Mouse (Mus musculus) brain, embryonic 14.5 days (tissue): ENCODE results near the gene Mmp24.

ENCODE experiments used
- CTCF ChIP-seq: fragments of 200-500 bp; IDR thresholded peaks from 2 replicates; pipeline ENCODE4 v1.5.1; 2012; ENCODE audit warnings: inconsistent platforms, mild to moderate bottlenecking, moderate library complexity, borderline replicate concordance; ENCODE audit not compliant: insufficient read depth, insufficient read length; ENCODE audit errors: extremely low read depth
- POLR2A ChIP-seq: fragments of 200-500 bp; IDR thresholded peaks from 2 replicates; pipeline ENCODE4 v1.6.1; 2012; ENCODE audit warnings: mild to moderate bottlenecking, inconsistent platforms, borderline replicate concordance; ENCODE audit not compliant: poor library complexity, insufficient read depth, insufficient read length, severe bottlenecking; ENCODE audit errors: extremely low read depth

DNA sequence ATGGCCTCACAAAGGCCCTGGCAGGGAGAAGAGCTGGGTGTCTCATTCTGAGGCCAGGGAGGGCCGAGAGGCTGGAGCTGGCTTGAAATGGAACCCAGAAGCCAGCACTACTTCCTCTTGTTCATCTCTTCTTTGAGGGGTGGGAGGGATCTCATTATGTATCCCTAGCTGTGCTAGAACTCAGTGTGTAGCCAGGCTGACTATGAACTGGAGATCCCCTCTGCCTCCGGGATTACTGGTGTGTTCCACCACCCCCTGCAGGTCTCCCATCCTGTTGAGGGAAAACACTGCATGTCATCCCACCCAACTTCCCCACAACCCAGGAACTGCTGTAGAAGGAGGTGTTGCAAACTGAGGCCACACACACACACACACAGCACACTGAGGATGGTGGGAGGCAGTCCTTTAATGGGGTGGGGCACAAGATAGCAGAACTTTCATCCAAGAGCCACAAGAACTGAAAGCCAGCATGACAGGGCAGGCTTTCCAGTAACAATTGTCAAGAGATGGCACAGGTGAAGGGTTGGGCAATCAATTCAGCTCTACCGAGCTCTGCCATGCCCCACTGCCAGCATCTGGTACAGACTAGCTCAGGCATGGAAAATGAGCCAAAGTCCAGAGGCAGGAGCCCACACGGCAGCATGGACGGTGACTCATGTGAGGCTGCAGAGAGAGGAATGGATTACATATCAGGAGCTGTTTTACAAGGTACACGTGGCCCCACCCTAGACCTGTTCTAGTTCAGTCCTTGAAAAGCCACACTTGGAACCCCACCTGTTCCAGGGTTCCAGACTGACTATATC lies 44.5 kb downstream of the Mmp24 start:
- TF ChIP-seq POLR2A (no peak), CTCF (no peak)
